Mouse (Mus musculus) mouse embryonic stem cell (cell line): ENCODE data around the gene Zfp568.

Source experiments
- in situ Hi-C, 2 experiments: fragments of 300-500 bp; cut with MboI; formaldehyde crosslinking; loops; 1 replicate in 1 of 2; 3 replicates in 1 of 2; pipeline ENCODE4 v1.14.3; 2019 to 2020; ENCODE audit warnings: low sequenced_read_pairs in 2 of 2, low pct_unique_long_range_greater_than_20kb in 1 of 2, mixed read lengths in 1 of 2; ENCODE audit not compliant: unreplicated experiment in 1 of 2

Zfp568 gene

GRCm38 (mm10) chr7:29982931-29983330, 824 bp upstream of the Zfp568 start:
- in situ Hi-C loops, result no loop called here

- in situ Hi-C loops, result no loop called here
Measured at GRCm38 (mm10) chr7:29983340-29983689, 440 bp upstream of the Zfp568 start.

GRCm38 (mm10) chr7:29986101-29986500, 2.3 kb downstream of the Zfp568 start:
- in situ Hi-C loops, result no loop called here

GRCm38 (mm10) chr7:29987551-29987950, 3.8 kb downstream of the Zfp568 start:
- in situ Hi-C loops, result no loop called here

GRCm38 (mm10) chr7:29989031-29989430, 5.3 kb downstream of the Zfp568 start:
- in situ Hi-C loops, result no loop called here

DNA sequence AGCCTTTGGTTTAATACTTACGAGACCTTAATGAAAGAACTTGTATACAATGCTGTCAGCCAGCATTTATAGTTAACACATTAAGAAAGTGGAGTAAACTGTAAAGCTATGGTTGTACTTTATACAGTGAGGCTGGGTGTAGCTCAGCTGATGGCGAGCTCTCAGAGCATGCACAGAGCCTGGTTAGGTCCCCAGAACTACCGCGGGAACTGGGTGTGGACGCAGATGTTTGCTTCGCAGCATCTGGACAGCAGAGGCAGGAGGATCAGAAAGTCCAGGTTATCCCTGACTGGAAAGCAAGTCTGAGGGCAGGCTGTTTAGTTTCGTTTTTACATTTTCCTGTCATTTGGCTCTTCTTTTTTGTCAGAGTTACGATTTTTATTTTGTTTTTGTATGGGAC, 8.9 kb downstream of the Zfp568 start:
- in situ Hi-C loops, result no loop called here

- in situ Hi-C loops, result no loop called here
Measured at GRCm38 (mm10) chr7:29993340-29993739, 9.6 kb downstream of the Zfp568 start.

DNA sequence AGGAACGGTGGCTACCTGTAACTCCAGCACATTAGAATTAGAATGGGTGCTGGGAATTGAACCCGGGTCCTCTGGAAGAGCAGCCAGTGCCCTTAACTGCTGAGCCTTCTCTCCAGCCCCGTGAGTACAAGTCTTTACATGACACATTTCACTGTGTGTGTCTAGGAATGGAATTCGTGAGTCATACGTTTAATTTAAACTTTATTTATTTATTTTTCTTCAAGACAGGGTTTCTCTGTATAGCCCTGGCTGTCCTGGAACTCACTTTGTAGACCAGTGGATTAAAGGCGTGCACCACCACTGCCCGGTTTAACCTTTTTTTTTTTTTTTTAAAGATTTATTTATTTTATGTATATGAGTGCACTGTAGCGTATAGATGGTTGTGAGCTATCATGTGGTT, 11.4 kb downstream of the Zfp568 start:
- in situ Hi-C loops, result no loop called here

DNA sequence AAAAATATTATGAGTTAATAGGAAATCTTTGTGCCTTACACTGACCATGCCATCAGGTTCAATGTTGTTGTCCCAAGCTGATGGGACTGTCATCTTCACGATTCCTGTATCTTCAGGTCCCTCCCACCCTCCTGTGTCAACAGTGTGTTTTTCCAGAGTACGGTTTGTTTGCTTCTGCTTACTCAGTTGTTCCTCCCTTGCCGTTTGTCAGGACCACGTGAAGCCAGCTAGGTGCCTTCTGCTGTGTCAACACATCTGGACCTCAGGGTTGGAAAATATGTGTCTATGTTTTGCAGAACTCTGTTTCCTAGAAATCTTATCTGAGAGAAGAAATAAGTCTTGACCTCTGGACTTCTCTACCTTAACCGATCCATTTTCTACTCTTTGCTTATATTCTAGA, 16.8 kb downstream of the Zfp568 start:
- in situ Hi-C loops, result no loop called here

DNA sequence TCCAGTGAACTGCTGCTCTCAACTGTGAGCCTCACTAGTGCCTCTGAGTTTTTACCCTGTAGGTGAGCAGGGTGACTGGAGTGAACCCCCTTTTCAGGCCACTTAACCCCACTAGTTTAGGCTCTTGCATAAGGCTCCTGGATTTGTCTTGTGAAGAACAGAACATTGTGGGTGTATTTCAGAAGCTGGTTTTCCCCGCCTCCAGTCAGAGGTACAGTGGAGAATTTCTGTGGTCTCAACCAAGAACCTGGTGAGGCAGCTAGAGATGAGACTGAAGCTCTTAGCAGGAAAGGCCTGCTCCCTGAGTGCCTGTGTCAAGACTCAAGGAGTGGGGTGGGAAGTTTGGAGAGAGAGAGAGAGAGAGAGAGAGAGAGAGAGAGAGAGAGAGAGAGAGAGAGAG, 23.8 kb downstream of the Zfp568 start:
- in situ Hi-C loops, result no loop called here

DNA sequence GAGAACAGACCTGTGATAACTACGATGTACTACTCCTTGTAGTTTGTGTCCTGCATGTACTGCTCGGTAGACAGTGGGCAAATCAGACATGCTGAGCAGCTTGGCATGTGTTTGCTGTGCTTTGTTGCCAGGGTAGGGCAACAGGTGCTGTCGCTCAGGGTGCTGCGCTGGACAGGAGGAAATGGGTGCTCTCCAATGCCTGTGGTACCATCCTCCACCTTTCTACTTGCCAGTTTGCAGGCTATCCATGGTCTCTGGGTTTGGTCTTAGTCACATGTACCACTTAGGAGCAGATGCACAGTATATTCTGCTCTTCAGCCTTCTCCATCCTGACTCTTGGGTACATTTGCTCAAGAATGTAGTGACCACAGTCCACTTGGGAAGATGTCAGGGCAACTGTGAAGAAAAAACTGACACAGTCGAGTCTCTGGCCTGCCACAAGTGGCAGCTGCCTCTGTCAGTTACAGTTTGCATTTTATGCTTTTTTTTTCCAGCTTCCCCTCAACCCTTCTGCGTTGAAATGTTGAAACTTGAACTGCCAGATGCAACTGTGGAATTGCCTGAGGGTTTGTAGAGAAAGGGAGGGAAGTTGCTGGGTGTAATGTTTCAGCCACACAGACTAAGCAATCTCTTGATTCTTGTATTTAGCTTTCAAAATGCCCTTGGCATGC, 24.4 kb downstream of the Zfp568 start:
- in situ Hi-C loops, result no loop called here

DNA sequence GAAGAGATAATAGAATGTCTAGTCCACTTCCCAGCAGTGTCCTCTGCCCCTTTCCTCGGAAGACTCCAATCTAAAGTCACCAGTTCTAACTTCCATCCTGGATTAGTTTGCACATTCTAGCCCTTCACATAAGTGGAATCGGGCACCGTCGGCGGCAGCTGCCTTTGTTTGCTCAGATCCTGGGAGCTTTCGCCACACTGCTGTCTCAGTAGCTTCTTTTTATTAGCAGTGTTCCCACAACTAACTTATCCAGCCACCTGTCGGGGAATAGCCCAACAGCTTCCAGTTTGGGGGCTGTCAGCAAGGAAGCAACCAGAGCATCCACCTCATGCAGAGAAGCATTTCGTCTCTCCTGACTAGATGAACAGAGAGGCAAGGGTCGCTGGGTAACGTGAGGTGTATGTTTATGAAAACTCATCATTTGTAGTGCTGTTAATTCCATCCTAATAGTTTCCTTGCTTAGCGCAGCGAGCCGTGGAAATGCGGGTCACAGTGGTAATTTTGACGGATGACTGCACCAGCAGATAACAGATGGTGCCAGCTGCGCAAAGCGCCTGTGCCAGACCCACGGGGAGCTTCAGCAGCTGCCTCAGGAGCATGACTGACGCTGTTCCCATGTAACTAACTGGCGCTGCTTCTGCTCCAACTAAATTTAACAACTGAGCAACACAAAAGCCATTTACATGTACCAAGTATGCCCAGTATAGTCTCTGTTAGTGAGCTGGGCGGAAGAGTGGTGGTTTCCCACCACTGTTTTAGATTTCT, 25.7 kb downstream of the Zfp568 start:
- in situ Hi-C loops, result no loop called here

DNA sequence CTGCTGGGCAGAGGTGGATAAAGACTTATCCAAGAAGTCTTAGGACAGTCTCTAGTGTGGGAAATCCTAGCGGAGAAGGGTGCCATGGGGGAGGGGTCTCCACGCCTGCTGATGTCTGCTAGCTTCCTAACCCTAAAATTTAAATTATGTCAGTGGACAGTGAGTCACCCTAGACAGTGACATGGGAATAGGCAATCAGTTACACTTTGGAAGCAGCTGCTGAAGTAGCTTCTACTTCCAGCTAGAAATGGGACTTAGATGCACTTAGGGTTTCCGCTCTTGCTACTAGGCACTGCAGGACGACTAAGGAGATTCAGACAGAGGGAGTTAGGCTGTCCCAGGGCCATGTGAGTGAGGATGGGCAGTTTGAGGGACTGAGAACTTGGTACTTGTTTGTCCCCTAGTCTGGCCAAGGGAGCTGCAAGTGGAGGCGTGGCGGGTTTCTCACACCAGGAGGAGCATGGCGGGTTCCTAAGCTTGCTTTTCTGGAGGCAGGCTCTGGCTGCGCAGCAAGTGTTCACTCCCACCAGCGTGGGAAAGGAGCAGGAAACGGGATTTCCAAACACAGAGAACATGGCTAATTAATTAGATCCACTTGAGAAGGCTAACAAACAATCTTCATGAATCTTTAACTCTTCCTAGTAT, 26.9 kb downstream of the Zfp568 start:
- in situ Hi-C loops, result no loop called here

- in situ Hi-C loops, result no loop called here
Measured at GRCm38 (mm10) chr7:30012956-30013363, 29.2 kb downstream of the Zfp568 start.

DNA sequence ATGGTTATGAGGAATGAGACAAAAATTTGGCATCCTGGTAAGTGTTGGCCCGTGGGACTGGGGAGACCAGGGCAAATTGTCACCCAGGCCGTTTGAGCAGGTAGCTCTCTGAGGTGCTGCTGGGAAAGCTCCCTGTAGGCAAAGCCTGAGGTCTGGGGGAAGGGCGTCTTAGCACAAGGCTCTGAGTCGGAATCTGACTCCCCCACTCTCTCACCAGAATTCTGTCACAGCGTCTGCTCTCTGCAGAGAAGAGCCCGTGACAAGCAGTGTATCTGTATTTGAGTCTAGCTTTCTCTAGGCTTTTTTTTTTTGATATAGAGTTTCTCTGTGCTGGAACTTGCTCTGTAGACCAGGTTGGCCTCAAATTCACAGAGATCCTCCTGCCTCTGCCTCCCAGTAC, 33.5 kb downstream of the Zfp568 start:
- in situ Hi-C loops, result no loop called here

GRCm38 (mm10) chr7:30019543-30019942, 35.8 kb downstream of the Zfp568 start:
- in situ Hi-C loops, result no loop called here

- in situ Hi-C loops, result no loop called here
Measured at GRCm38 (mm10) chr7:30023324-30023723, 39.6 kb downstream of the Zfp568 start.

GRCm38 (mm10) chr7:30023800-30024199, 40.0 kb downstream of the Zfp568 start:
- in situ Hi-C loops, result no loop called here

DNA sequence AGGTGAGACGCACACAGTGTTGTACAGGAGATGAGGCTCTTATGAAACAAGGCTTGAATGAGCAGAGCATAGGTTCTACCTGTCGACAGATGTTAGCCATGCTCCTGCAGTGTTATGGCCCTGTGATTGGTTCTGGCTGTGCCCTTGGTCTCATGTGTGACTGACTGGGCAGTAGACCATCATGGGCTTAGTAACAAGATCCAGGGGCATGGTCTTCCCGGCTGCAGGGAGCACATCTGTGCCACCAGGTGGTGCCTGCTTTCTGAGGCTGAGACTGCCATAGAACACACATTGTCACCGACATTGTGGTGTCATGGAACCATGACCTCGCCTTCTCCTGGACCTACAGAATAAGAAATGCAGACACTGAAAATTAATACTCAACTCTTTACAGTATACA, 41.6 kb downstream of the Zfp568 start:
- in situ Hi-C loops, result no loop called here

DNA sequence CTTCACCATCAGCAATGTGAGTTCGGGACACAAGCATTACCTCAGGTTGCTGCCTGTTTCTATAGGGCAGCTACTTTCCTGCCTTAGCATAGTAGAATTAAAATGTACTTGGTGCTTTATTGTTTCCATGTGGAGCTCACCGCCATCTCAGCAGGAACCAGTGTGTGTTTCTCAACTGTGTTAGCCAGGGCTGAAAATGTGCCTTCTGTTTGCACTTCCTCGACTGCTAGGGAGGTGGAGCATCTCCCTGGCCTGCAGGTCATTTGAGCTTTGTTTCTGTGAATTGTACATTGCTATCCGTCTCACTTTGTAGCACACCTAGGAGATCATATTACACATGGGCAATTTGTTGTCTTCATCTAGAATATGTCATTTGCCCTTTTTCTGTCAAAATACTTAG, 43.6 kb downstream of the Zfp568 start:
- in situ Hi-C loops, result no loop called here
